ENCODE assay signal across 17 mouse cellular contexts in genomic region chr1:126639463-126639862, GRCm38 (mm10).
"Had no signal": no experiment of that assay in that cellular context is flagged by ENCODE, and none has a peak within 500 bp of the region (broad histone marks: within the 10 kb centered on the region; RNA-seq: fewer than 3 reads in every experiment).

No protein-coding gene starts in this region.

- H3K9me3 ChIP-seq: liver, embryonic 13.5 days; liver, embryonic 15.5 days; midbrain, embryonic 13.5 days; midbrain, embryonic 15.5 days; neural tube, embryonic 12.5 days; stomach, embryonic 15.5 days had no signal

- ATAC-seq: liver, postnatal 0 days; midbrain, embryonic 13.5 days; midbrain, embryonic 15.5 days had no signal

- DNase-seq: liver; liver, embryonic 13.5 days; liver, postnatal 0 days; right cerebral cortex, postnatal 14 days; thymus, adult 2 months; thymus, postnatal 25 days; thymus, postnatal 4 days had no signal

- H3K27ac ChIP-seq: liver, embryonic 13.5 days; liver, embryonic 15.5 days; macrophage; midbrain, embryonic 13.5 days; midbrain, embryonic 15.5 days; neural tube, embryonic 12.5 days; stomach, embryonic 15.5 days; stomach, postnatal 0 days had no signal

- H3K4me3 ChIP-seq: liver, embryonic 13.5 days; liver, embryonic 15.5 days; megakaryocyte, embryonic 14.5 days; midbrain, embryonic 13.5 days; midbrain, embryonic 15.5 days; neural tube, embryonic 12.5 days; stomach, embryonic 15.5 days had no signal

- H3K9ac ChIP-seq: liver, embryonic 13.5 days; liver, embryonic 15.5 days; liver, postnatal 0 days; midbrain, embryonic 13.5 days; midbrain, embryonic 15.5 days; neural tube, embryonic 12.5 days; stomach, embryonic 15.5 days had no signal

- H3K27me3 ChIP-seq: liver, embryonic 13.5 days; liver, embryonic 15.5 days; megakaryocyte, embryonic 14.5 days; midbrain, embryonic 13.5 days; midbrain, embryonic 15.5 days; neural tube, embryonic 12.5 days; stomach, embryonic 15.5 days had no signal

- H3K4me2 ChIP-seq: liver, embryonic 11.5 days; liver, embryonic 13.5 days; liver, embryonic 15.5 days; midbrain, embryonic 11.5 days; midbrain, embryonic 13.5 days; midbrain, embryonic 15.5 days; neural tube, embryonic 12.5 days; stomach, embryonic 15.5 days had no signal

- H3K36me3 ChIP-seq: liver, embryonic 13.5 days; liver, embryonic 15.5 days; midbrain, embryonic 13.5 days; midbrain, embryonic 15.5 days; neural tube, embryonic 12.5 days; stomach, embryonic 15.5 days had no signal

- H3K4me1 ChIP-seq: liver, embryonic 13.5 days; liver, embryonic 15.5 days; megakaryocyte, embryonic 14.5 days; midbrain, embryonic 13.5 days; midbrain, embryonic 15.5 days; neural tube, embryonic 12.5 days; stomach, embryonic 15.5 days had no signal
